Mouse (Mus musculus) heart, adult 9 months (tissue): ENCODE measurements around the gene 1700006A11Rik.
"Not testable (repeated sequence)": the region's sequence is repeated elsewhere in the genome, so short reads cannot be mapped to it uniquely, and the experiment has no call there.

Experiments
- DNase-seq, 2 experiments: peaks; one replicate each; pipeline ENCODE4 v3.0.0; 2022; ENCODE audit warnings: low spot score in 2 of 2

The 1700006A11Rik gene

DNA sequence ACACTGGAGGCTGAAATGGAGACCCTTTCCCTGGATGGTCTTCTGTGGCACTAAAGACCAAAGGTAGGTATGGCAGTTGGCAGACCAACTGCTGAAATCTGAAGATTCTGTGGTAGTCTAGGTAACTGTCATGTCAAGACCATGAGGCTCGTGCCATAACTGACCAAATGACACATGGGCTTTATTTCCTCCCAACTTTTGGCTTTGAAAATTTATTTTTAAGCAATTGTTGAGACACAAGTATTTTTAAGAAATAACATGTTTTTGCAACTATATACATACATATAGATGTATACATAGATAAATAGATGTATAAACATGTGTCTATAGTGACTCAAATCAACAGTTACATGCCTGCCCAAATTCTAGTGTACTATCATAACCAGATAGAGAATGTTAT lies at the start of gene 1700006A11Rik:
1700006A11Rik (minus strand) TSS at position 101 of the 400 bp plus-strand sequence.
- no peak for DNase-seq

DNA sequence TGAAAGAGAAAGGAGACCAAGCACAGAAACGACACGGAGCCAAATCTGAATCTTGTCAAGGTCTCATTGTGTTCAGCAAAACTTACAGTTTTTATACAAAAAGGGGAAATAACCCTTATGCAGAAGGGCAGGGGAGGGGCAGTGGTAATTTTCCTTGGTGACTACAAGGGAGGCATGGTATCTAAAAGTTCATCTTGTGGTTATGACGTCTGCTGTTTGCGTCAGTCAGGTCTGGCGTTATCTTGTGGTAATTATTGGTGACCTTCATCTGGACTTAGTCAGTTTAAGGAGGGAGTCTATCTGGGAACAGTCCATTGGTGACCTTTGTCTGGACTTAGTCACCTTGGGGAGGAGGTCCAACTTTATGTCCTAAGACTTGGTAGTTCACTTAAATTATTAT lies 48.5 kb upstream of the 1700006A11Rik start:
- DNase-seq, result not testable (repeated sequence)

DNA sequence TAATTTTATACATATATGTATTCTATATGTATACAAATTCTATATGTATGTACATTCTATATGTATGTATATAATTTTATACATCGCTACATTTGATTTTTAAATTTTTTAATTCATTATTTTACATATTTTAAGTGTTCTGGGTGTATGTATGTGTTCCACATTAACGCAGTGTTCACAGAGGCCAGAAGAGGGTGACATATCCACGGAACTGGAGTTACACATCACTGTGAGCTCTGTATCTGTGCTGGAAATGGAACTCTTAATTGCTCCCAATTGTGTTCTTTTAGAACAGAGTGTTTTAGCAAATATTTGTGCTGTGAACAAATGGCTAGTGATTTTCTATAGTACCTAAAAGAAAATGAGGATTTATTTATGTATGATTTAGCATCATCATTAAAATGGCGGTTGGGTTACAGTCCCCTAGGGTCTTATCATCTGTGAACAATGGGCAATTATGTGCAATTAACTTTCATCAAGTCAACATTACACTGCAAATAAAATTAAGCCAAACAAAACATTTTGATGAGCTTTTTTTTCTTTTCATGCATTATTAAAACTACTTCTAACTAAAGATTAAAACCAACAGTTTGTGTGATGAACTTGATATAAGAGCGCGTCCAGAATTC lies 40.4 kb upstream of the 1700006A11Rik start:
- DNase-seq, result no peak

DNA sequence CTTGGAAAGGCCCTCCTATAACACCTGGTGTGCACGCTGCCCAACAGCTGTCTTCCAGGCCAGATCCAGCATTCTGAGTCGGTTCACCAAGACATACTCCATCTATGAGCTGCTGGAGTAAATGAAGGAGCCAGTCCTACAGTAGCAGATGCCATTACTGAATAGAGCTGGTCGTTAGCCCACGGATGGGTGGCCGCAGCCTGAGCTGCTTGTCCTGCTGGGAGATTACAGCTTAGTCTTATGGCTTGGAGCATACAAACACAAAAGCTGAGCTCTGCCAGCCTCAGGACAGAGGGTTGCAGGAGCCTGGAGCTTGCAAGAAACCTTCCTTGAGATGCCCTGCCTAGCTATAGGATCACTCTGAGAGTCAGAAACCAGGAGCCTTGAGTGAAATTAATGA lies 33.6 kb downstream of the 1700006A11Rik start:
- no peak for DNase-seq

DNA sequence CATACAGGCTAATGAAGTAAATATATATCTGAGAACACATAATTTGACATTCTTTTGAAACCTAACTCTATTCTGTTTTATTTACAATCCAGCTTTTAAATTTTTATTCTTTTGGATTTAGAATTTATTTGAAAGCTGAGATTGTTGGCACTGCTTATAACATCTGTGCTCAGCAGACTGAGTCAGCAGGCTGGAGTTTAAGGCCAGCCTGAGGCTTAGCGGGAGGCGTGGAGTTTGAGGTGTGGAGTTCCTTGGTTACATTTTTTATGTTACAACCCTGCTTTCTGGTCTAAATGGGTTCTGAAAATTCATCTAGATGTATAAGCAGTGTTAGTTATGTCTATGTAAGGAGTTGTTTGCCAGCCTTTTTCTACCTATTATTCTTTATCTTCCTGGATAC lies 35.7 kb downstream of the 1700006A11Rik start:
- DNase-seq, result no peak

DNA sequence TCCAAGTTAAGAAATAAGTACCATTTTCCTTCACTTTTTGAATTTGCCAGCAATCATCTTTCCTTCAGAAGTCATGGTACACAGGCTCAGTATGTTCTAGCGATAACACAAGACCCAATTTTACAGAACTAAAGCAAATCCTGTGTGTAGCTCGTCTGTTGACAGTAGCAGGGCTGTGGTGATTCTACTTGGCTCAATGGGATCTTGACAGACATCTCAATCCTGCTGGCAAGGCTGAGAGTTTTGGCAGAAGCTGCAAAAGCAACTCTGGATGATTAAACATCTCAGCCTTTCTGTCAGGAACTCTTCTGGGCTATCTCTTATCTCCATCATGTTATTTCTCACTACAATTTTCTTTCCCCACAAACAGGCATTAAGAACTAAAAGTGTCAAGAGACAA lies 36.2 kb downstream of the 1700006A11Rik start:
- DNase-seq, result no peak

DNA sequence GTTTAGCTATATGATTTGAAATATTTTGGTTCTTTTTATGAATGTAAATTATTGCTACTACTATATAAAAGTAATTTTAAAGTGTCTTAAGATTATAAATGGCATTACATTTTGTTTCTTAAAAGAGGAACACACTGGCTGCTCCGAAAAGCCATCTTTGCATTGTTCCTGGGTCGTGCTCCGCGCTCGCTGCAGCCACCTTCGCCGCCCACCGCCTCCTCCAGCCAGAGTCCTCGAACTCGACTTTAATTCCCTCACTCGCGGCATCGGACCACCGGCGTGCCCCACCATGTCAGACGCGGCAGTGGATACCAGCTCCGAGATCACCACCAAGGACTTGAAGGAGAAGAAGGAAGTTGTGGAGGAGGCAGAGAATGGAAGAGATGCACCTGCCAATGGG lies 40.5 kb downstream of the 1700006A11Rik start:
- DNase-seq, result not testable (repeated sequence)

DNA sequence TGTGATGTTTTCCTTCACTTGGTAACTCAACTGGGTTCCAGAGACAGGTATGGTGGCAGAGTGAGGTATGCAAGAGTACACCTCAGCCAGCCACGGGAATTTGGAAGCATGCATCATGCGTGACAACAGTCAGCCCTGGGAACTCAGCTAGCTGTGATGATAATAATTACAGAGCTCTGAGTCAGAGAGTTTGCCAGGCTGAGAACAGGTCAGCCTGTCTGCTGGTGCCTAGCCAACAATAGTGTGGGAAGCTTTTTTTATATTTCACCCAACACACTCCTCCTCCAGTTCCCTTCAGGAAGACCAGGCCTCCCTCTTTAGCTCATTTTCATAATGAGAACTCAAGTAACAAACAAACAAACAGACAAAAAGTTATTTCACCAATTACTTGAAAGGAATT lies 53.8 kb downstream of the 1700006A11Rik start:
- no peak for DNase-seq

DNA sequence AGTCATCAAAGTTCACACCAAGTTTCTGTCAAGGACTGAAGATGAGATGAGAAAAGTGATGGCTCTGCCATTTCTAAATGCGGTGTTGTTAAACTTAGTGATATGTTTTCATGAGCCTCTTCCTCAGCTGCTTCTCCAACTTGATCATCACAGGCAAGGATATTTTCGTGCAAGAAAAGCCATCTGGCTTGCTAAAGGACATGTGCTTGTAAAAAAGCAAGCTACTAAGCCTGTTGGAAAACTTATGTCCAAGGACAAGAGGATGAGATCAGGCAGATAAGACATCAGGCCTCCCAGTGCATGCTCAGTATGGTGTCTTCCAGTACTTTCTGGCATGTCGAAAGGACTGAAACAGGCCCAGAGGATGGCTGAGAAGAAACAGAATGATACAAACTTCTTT lies 68.3 kb downstream of the 1700006A11Rik start:
- DNase-seq, result no peak
